Mouse (Mus musculus) intestine, postnatal 0 days (tissue): ENCODE data around the gene Engase. TPM values are rescaled to one million over a fixed set of nuclear protein-coding genes. Genes with fewer than 3 reads are reported as not detected.

ENCODE experiments used
- ATAC-seq: fragments of 200-750 bp; cut with Nextera tagmentation; 2 replicates; pipeline ENCODE4 v1.8.0; 2017; ENCODE audit warnings: mild to moderate bottlenecking, moderate TSS enrichment, moderate library complexity
- H3K27ac ChIP-seq: fragments of 300-500 bp; sonication (generic); 2 replicates; pipeline ENCODE4 v1.5.1; 2014; ENCODE audit warnings: mild to moderate bottlenecking, low read depth, low read length, moderate library complexity
- H3K27me3 ChIP-seq: fragments of 300-500 bp; sonication (generic); replicated peaks from 2 replicates; pipeline ENCODE4 v1.6.1; 2014; ENCODE audit warnings: low read length, mixed read lengths; ENCODE audit not compliant: control insufficient read depth, insufficient read depth
- H3K36me3 ChIP-seq: fragments of 300-500 bp; sonication (generic); 2 replicates; pipeline ENCODE4 v1.6.1; 2014; ENCODE audit warnings: mild to moderate bottlenecking, moderate library complexity; ENCODE audit not compliant: control insufficient read depth, insufficient read depth
- H3K4me1 ChIP-seq: fragments of 300-500 bp; sonication (generic); replicated peaks from 2 replicates; pipeline ENCODE4 v1.6.1; 2014; ENCODE audit warnings: antibody characterized with exemption, low read length, mixed read lengths; ENCODE audit not compliant: control insufficient read depth, insufficient read depth
- H3K4me2 ChIP-seq: fragments of 300-500 bp; sonication (generic); replicated peaks from 2 replicates; pipeline ENCODE4 v1.6.1; 2014; ENCODE audit warnings: low read depth, mild to moderate bottlenecking, moderate library complexity
- H3K4me3 ChIP-seq: fragments of 300-500 bp; sonication (generic); 2 replicates; pipeline ENCODE4 v1.5.1; 2014; ENCODE audit warnings: low read depth, low read length
- H3K9ac ChIP-seq: fragments of 300-500 bp; sonication (generic); 2 replicates; pipeline ENCODE4 v1.6.1; 2014; ENCODE audit warnings: mild to moderate bottlenecking, low read depth, low read length
- H3K9me3 ChIP-seq: fragments of 300-500 bp; sonication (generic); 2 replicates; pipeline ENCODE4 v1.6.1; 2016; ENCODE audit warnings: mixed run types; ENCODE audit not compliant: control insufficient read depth
- CTCF ChIP-seq: sonication (generic); IDR thresholded peaks from 2 replicates; pipeline ENCODE4 v1.5.1; 2016; ENCODE audit warnings: low read depth, mild to moderate bottlenecking, control low read depth, antibody characterized with exemption, moderate library complexity
- WGBS: fragments of 180-500 bp; shearing (Covaris S2); extraction: QIAGEN DNeasy Blood & Tissue Kit; methylation state at CpG from one replicate; pipeline ENCODE4 v1.1.7; 2014; 5-methylcytosine and 5-hydroxymethylcytosine counted together
- polyA plus RNA-seq: library from polyadenylated mRNA; unstranded; fragments of >200 nt; fragmentation: Nextera tagmentation; extraction: Ambion mirVana; gene quantifications from 2 replicates; pipeline ENCODE4 v1.2.1, GENCODE M21; 2015

Engase gene
- 11.3 and 11.7 TPM in 2 replicates for polyA plus RNA-seq

- peak within 1 kb of the TSS; percentile 85 for H3K27ac ChIP-seq
- peak within 1 kb of the TSS; percentile 93 for H3K4me2 ChIP-seq
- peaks cover 2% of the 10 kb centered on the region; the same call in 1 of the 2 replicates for H3K4me1 ChIP-seq
- no peaks in the 10 kb centered on the region for H3K27me3 ChIP-seq
- peak; percentile 96 for ATAC-seq
- no peak for TF ChIP-seq CTCF
- under 1% methylated on average over 57 of the region's 57 CpGs for WGBS
- peaks cover 20% of the 10 kb centered on the region; the same call in 1 of the 2 replicates for H3K36me3 ChIP-seq
- H3K9ac ChIP-seq: peak within 1 kb of the TSS; percentile 61
- H3K9me3 ChIP-seq: no peaks in the 10 kb centered on the region
- H3K4me3 ChIP-seq: peak within 1 kb of the TSS; percentile 68
Observed at GRCm38 (mm10) chr11:118476396-118477373, at the start of gene Engase. Engase (plus strand) TSS chr11:118476829.

- Histone ChIP-seq H3K4me1 (no peaks in the 10 kb centered on the region), H3K27ac (0 out of 2 replicates have a peak overlapping the region, but pooled peaks have one; percentile 60), H3K27me3 (0 out of 2 replicates have a peak, but pooled peaks cover 9% of the 10 kb centered on the region), H3K36me3 (no peaks in the 10 kb centered on the region), H3K4me3 (no peak overlapping the region), H3K4me2 (peak overlapping the region; percentile 52; the same call in 1 of the 2 replicates), H3K9ac (no peak overlapping the region), H3K9me3 (no peaks in the 10 kb centered on the region)
- no peak for TF ChIP-seq CTCF
- ATAC-seq: no peak
- WGBS: 45% methylated on average over 3 of the region's 3 CpGs
Observed at GRCm38 (mm10) chr11:118427266-118427779, 49.3 kb upstream of the Engase start.

GRCm38 (mm10) chr11:118427986-118428385 is 48.6 kb upstream of the Engase start, which contains the start of gene C1qtnf1:
C1qtnf1 (plus strand) TSS chr11:118428203.
- H3K4me2 ChIP-seq: peak within 1 kb of the TSS; percentile 52
- H3K36me3 ChIP-seq: no peaks in the 10 kb centered on the region
- H3K27ac ChIP-seq: peak within 1 kb of the TSS; percentile 60; the same call in 1 of the 2 replicates
- no peak for ATAC-seq
- 3% methylated on average over 8 of the region's 8 CpGs for WGBS
- H3K9ac ChIP-seq: no peak within 1 kb of the TSS
- peak within 1 kb of the TSS; percentile 31 for H3K4me3 ChIP-seq
- no peaks in the 10 kb centered on the region for H3K9me3 ChIP-seq
- no peaks in the 10 kb centered on the region for H3K4me1 ChIP-seq
- TF ChIP-seq CTCF: no peak
- 0 out of 2 replicates have a peak, but pooled peaks cover 9% of the 10 kb centered on the region for H3K27me3 ChIP-seq

GRCm38 (mm10) chr11:118428460-118428868 is 48.2 kb upstream of the Engase start:
- Histone ChIP-seq H3K27ac (peak overlapping the region; percentile 60; the same call in 1 of the 2 replicates), H3K9me3 (no peaks in the 10 kb centered on the region), H3K4me3 (peak overlapping the region; percentile 31), H3K4me2 (peak overlapping the region; percentile 52), H3K27me3 (0 out of 2 replicates have a peak, but pooled peaks cover 9% of the 10 kb centered on the region), H3K36me3 (no peaks in the 10 kb centered on the region), H3K9ac (no peak overlapping the region), H3K4me1 (no peaks in the 10 kb centered on the region)
- ATAC-seq: no peak
- TF ChIP-seq CTCF: no peak
- 8% methylated on average over 11 of the region's 11 CpGs for WGBS

- WGBS: 44% methylated on average over 8 of the region's 8 CpGs
- H3K4me1 ChIP-seq: no peaks in the 10 kb centered on the region
- H3K4me2 ChIP-seq: peak overlapping the region; percentile 52
- H3K9me3 ChIP-seq: no peaks in the 10 kb centered on the region
- TF ChIP-seq CTCF: no peak
- ATAC-seq: no peak
- peak overlapping the region; percentile 60; the same call in 1 of the 2 replicates for H3K27ac ChIP-seq
- H3K4me3 ChIP-seq: peak overlapping the region; percentile 31
- H3K9ac ChIP-seq: no peak overlapping the region
- 0 out of 2 replicates have a peak, but pooled peaks cover 9% of the 10 kb centered on the region for H3K27me3 ChIP-seq
- H3K36me3 ChIP-seq: no peaks in the 10 kb centered on the region
Observed at GRCm38 (mm10) chr11:118428944-118429709, 47.5 kb upstream of the Engase start.
